Mouse (Mus musculus): Measurements from ENCODE around the gene Cyp27b1.

The Cyp27b1 gene

GRCm38 (mm10) chr10:127047954-127048353, at the start of gene Cyp27b1:
TSS of gene Cyp27b1 (plus strand) at chr10:127048250.
- DNase-seq, result no peak

GRCm38 (mm10) chr10:127000529-127000928, 47.5 kb upstream of the Cyp27b1 start, which contains the start of gene Avil:
TSS of gene Avil (plus strand) at chr10:127000709.
- no peak for DNase-seq

GRCm38 (mm10) chr10:127001297-127001696, 46.8 kb upstream of the Cyp27b1 start:
- no peak for DNase-seq

DNA sequence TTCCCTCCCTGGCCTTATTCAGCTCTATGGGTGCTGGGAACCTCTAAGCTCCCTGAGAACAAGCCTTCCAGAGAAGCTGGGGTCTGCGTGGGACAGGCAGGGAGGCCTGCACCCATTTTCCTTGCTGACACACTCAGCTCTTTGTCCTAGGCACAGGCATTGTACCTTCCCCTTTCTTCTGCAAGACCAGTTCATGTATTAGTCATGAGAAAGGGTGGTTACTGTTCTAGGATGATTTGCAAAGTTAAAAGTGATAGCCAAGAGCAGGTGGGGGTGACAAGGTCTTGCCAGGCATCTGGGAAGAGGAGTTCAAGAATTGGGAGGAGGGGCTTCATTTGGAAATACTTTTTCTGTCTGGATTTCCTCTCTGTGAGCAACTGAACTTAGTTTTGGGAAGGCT, 46.0 kb upstream of the Cyp27b1 start:
- no peak for DNase-seq

DNA sequence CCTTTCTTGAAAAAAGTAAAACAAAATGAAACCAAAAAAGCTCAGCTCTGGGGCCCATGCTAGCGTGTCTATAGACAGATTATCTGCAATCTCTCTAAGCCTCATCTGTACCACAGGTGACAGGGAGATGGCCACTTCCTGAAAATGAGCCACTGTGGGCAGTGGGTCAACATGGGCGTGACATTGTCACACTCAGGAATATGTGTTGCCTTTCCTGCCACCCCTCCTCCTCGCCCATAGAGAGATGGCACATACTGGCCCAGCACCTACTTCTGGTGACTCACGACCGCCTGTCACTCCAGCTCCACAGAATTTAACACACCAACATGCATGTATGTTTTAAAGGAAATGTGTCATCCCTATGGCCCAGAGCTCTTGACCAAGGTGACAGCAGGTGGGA, 45.3 kb upstream of the Cyp27b1 start:
- DNase-seq, result no peak

DNA sequence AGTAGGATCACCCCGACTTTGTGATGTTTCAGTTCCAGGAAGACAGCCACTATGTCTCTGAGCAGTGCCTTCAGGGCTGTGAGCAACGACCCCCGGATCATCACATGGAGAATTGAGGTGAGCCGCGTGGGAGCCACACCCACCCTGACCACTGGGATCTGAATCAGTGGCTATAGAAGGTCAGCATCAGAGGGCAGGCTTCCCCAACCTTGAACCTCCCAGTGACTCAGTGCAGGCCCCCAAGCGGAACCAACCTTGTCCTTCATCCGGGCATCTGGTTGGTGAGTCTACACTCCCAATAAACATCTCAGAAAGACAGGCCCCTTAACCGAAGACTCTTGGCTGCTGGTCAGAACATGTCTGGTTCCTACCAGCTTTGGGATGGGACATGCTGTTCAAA, 44.7 kb upstream of the Cyp27b1 start:
- DNase-seq, result no peak

DNA sequence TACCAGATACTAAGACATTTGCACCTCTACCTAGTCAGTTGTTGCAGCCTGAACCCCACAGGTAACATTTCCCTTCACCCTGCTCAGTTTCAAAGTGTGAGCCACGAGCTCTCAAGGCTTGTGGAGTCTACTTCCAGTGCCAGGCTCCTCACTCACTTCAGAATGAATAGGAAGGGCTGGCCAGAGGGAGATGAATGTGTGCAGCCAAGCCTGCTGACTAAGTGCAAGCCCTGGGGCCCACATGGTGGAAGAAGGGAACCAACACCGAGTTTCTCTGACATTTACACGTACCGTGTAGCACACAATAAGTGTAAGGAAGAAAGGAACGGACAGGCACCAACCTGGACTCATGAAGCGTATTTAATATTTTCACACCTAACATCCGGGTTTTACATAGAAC, 44.2 kb upstream of the Cyp27b1 start:
- DNase-seq, result no peak

- no peak for DNase-seq
Observed at GRCm38 (mm10) chr10:127016488-127016887, 31.6 kb upstream of the Cyp27b1 start.

GRCm38 (mm10) chr10:127017071-127017470, 31.0 kb upstream of the Cyp27b1 start:
- DNase-seq, result no peak

DNA sequence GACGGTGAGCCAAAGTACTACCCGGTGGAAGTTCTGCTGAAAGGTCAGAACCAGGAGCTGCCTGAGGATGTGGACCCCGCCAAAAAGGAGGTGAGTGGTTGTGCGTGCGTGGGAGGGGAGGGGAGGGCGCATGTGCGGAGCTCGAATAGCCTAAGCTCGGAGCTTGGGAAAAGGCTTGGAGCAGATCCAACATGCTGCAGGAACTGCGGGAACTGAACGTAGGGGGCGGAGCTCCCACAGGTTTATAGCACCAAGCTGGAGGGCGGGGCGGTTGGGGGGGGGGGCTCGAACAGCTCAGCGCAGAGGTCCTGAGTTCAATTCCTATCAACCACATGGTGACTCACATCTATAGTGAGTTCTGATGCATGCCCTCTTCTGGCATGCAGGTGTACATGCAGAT, 29.6 kb upstream of the Cyp27b1 start:
- no peak for DNase-seq

GRCm38 (mm10) chr10:127030336-127031296, 17.4 kb upstream of the Cyp27b1 start, which contains the start of gene Tsfm:
TSS of gene Tsfm (minus strand) at chr10:127030840.
- peak; percentile 97 for DNase-seq

DNA sequence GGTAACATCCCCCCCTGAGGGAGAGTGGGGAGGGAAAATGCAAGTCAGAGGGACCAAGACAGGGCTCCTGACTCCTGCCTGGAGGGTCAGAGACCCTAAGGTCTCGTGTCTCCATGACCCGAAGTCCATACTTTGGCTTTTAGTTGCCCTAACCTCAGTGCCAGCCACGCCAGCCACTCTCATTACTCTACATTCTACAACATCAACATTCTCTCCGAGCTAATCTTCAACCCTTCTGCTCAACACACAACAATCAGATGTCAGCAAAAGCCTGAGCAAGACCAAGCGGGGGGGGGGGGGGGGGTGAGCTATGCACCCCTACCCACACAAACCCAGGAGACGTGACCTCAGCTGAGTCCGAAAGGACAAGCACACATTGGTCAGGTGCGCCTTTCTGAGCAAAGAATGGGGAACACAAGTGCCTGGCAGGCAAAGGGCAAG, 14.7 kb upstream of the Cyp27b1 start:
- DNase-seq, result no peak

DNA sequence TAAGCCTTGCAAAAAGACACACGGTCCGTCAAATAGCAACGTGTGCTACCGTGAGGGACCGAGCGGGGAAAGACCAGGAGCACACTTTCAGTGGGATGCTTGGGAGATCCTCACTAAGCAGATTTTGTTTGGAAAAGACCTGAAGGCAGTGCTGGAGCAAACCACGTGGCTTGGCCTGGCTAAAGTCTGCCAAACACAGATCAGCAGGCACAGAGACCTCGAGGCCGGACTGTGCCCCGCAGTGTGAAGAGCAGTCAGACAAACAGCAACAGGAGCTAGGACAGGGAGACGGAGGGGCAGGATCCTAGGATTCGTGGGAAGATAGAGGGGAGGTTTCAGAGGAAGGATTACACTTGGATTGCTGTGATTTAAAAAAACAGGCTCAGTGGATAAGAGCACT, 11.8 kb upstream of the Cyp27b1 start:
- DNase-seq, result no peak

DNA sequence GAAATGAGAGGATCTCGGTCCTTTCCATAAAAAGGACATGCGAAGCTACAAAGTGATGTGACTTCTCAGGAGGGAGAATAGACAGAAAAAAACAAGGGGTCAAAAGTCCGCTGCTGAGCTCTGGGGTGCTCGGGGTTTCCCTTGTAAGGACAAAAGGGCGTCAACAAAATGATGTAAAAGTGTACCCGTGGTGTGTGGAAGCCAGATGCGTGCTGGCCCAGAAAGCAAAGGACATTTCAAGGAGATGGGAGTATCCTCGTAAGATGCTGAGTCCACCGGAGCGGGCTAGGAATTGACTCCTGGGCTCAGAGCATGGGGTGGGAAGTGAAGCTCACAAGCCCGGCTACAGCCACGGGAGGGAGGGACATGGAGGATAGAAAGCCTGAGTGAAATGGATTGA, 10.4 kb upstream of the Cyp27b1 start:
- no peak for DNase-seq

- DNase-seq, result peak; percentile 54 to 55
Observed at GRCm38 (mm10) chr10:127040569-127041214, 7.4 kb upstream of the Cyp27b1 start.

DNA sequence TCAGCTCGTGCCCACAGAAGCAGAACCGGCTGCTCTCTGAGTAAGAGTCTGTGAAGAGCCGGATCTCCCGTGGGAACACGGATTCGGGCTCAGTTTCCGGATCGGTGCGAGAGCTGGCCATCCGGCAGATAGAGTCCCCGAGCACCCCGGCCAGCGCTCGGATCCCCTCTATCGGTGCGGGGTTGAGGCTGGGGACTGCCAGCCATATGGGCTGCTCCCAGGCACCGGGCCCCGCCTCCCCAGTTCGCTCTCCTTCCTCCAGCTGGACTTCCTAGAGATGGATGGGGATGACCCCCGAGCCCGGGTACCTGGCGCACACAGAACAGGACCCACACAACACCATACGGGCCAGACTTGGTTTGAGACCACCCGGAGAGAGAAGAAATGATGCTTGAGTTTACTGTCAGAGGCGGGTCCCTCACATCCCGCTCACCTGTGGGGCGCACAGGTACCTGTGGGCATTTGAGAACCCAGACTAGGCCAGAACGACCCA, 6.7 kb upstream of the Cyp27b1 start, which contains the start of the genes Mettl1 and Eef1akmt3:
TSS of gene Mettl1 (plus strand) at position 141 of the 493 bp plus-strand sequence.
TSS of gene Eef1akmt3 (minus strand) at position 240 of the 493 bp plus-strand sequence.
- DNase-seq, result peak; percentile 69 to 70

DNA sequence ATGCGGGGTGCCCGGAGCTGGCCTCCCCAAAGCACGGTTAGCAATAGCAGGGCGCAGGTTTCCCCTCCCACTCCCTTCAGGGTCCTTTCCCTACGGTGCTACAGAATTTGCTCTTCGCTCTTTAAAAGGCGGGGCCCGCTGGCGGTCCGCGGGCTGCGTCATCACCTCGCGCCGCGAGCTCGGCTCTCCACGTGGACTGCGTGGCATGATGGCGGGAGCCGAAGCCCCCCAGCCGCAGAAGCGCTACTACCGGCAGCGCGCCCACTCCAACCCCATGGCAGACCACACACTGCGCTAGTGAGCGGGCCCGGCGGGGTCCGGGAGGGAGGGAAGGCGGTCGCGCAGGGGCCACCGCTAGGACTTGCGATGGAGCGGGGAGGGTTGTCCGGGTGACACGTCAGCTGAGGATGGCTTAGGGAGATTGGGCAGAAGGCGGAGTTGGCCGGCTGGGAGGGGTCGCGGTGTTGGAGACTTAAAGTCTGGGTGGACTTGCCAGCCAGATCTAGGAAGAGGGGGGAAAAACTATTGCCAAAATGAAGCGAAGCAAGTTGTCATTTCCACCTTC, 6.2 kb upstream of the Cyp27b1 start:
- peak; percentile 96 to 97 for DNase-seq

- DNase-seq, result no peak
Observed at GRCm38 (mm10) chr10:127042468-127043115, 5.5 kb upstream of the Cyp27b1 start.

DNA sequence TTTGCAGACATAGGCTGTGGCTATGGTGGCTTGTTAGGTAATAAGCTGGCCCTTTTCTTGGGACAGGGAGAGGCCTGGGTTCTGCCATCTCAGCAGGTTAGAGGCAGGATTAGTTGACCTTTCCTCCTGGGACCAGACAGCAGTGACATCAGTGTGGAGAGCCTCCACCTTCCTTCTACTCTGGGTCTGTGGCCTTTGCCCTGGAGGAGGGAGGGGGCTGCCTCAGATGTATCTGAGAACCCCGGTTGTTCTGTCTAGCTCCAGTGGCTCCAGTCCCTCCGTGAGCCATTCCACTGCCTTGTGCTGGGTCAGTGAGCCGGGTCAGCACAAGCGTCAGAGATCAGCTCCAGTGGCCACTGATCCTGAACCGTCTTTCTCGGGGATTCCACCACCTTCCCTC, 4.9 kb upstream of the Cyp27b1 start:
- no peak for DNase-seq

DNA sequence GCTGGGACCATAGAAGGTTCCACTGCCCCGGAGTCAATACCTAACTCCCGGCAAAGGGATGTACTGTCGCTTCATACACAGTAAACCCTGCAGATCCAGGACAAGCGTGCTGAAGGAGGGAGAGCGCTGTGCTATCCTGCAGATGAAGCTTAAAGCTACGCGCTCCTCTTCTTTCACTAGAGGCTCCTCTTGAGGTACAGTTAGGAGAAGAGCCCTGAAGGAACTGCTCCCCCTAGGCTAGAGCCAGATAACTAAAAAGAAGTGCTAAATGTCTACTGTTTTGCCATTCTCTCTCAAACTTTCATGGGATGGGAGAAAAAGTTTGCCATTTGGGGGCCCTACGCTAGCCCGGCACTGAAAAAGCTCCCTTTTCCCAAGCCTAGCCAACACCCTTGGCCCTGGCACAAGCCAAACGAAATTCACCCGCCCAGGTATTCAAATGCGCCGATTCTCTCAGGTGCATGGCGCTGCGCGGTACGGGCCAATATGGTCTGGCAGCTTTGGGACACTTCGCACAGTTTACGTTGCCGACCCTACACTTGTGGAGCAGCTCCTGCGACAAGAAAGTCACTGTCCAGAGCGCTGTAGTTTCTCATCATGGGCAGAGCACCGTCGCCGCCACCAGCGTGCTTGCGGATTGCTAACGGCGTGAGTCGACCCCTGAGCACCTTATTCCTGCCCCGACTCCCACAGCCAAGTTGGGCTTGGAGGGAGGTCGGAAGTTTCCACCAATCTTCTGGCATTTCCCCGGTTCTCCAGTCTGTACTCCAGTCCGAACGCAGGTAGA, 751 bp downstream of the Cyp27b1 start:
- DNase-seq, result peak in 1 of 2 experiments; percentile 9

DNA sequence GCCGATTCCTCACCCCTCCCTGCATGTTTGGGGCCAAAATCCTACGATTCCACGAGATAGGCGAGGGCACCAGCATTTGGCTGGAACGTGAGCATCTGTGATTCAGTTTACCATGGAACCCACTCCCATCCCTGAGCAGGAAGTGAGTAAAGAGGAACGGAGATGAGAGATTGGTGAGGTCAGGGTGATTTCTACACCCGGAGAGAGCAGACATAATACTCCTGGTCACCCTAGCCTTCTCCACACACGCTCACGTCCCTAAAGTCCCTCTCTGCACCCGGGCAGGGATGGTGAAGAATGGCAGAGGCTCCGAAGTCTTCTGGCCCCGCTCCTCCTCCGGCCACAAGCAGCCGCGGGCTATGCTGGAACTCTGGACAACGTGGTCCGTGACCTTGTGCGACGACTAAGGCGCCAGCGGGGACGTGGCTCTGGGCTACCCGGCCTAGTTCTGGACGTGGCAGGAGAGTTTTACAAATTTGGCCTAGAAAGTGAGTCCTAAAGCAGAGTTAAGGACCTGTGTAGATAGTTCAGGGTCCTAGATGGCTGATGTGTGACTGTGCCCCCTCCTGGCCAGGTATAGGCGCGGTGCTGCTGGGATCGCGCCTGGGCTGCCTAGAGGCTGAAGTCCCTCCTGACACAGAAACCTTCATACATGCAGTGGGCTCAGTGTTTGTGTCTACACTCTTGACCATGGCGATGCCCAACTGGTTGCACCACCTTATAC, 1.5 kb downstream of the Cyp27b1 start:
- peak in 1 of 2 experiments; percentile 14 for DNase-seq

All from cerebellum, postnatal 10 days (tissue).